Mouse (Mus musculus) urinary bladder, postnatal 10 days (tissue): ENCODE measurements around the gene Khdc1b.
"Not testable (repeated sequence)": the region's sequence is repeated elsewhere in the genome, so short reads cannot be mapped to it uniquely, and the experiment has no call there.

Experiments used
- DNase-seq: peaks from one replicate; pipeline ENCODE4 v3.0.0; 2022; ENCODE audit warnings: low spot score

Gene Khdc1b

GRCm38 (mm10) chr1:21383256-21383655, at the start of gene Khdc1b:
Gene Khdc1b, plus strand, starts transcription at chr1:21383556.
- no peak for DNase-seq

GRCm38 (mm10) chr1:21335836-21336235, 47.5 kb upstream of the Khdc1b start:
- DNase-seq, result no peak

- DNase-seq, result no peak
These were observed 42.6 kb upstream of the Khdc1b start for GRCm38 (mm10) chr1:21340745-21341144.

GRCm38 (mm10) chr1:21344253-21344652, 39.1 kb upstream of the Khdc1b start:
- DNase-seq, result no peak

GRCm38 (mm10) chr1:21344752-21345151, 38.6 kb upstream of the Khdc1b start:
- not testable (repeated sequence) for DNase-seq

- no peak for DNase-seq
These were observed 34.0 kb upstream of the Khdc1b start, which contains the start of gene Khdc1a for GRCm38 (mm10) chr1:21349341-21349740. Gene Khdc1a, plus strand, starts transcription at chr1:21349641.

GRCm38 (mm10) chr1:21368031-21368430, 15.3 kb upstream of the Khdc1b start, which contains the start of gene Khdc1c:
Gene Khdc1c, plus strand, starts transcription at chr1:21368331.
- DNase-seq, result not testable (repeated sequence)

- DNase-seq, result no peak
These were observed 7.8 kb downstream of the Khdc1b start for GRCm38 (mm10) chr1:21391138-21391671.

- no peak for DNase-seq
These were observed 19.4 kb downstream of the Khdc1b start for GRCm38 (mm10) chr1:21402804-21403203.

- DNase-seq, result no peak
These were observed 23.9 kb downstream of the Khdc1b start for GRCm38 (mm10) chr1:21407266-21407665.

GRCm38 (mm10) chr1:21411331-21412196, 28.2 kb downstream of the Khdc1b start:
- no peak for DNase-seq

GRCm38 (mm10) chr1:21412197-21412555, 28.8 kb downstream of the Khdc1b start:
- no peak for DNase-seq

GRCm38 (mm10) chr1:21419370-21419769, 36.0 kb downstream of the Khdc1b start:
- DNase-seq, result no peak

GRCm38 (mm10) chr1:21425654-21426053, 42.3 kb downstream of the Khdc1b start:
- DNase-seq, result no peak

- no peak for DNase-seq
These were observed 44.7 kb downstream of the Khdc1b start for GRCm38 (mm10) chr1:21428079-21428478.

- no peak for DNase-seq
These were observed 48.3 kb downstream of the Khdc1b start for GRCm38 (mm10) chr1:21431666-21432065.

- no peak for DNase-seq
These were observed 51.5 kb downstream of the Khdc1b start for GRCm38 (mm10) chr1:21434853-21435252.
